Mouse (Mus musculus) kidney, adult 2 months (tissue): ENCODE data around the gene Coro7.

Experiments
- CTCF ChIP-seq: fragments of 200-500 bp; conservative IDR thresholded peaks from 2 replicates; pipeline ENCODE4 v1.5.1; 2011; ENCODE audit warnings: low read depth, mild to moderate bottlenecking, control low read depth, low read length, moderate library complexity, mixed read lengths; ENCODE audit not compliant: insufficient read depth, insufficient read length
- POLR2A ChIP-seq: fragments of 200-500 bp; IDR thresholded peaks from one replicate; pipeline ENCODE4 v1.6.1; 2011; ENCODE audit warnings: low read depth, low read length, control low read depth

GRCm38 (mm10) chr16:4635760-4636159 is 43.8 kb downstream of the Coro7 start:
- TF ChIP-seq POLR2A (no peak), CTCF (no peak)
